Mouse (Mus musculus) heart, postnatal 25 days (tissue): Measurements from ENCODE around the gene Gm436. TPM values are rescaled to one million over a fixed set of nuclear protein-coding genes. Genes with fewer than 3 reads are reported as not detected.

Experiments used
- DNase-seq: peaks from one replicate; pipeline ENCODE4 v3.0.0; 2022; ENCODE audit warnings: low spot score
- intact Hi-C: fragments of 180-260 bp; cut with DNase I; formaldehyde crosslinking; loops from one replicate; pipeline ENCODE4 v1.15.1; 2025
- total RNA-seq, 2 experiments: library from RNA; stranded (reverse); gene quantifications; 2 replicates each; pipeline ENCODE4 v1.2.3; 2021

Gene Gm436
- total RNA-seq = not detected

- intact Hi-C loops = no loop called here
Observed at GRCm38 (mm10) chr4:144686268-144686667, at the start of gene Gm436. Gene Gm436 (minus strand): TSS chr4:144686368.

GRCm38 (mm10) chr4:144721304-144721703, 35.1 kb upstream of the Gm436 start, which contains the start of gene Gm13178:
Gene Gm13178 (minus strand): TSS chr4:144721404.
- intact Hi-C loops = no loop called here
- DNase-seq = no peak

More at GRCm38 (mm10) chr4:144686268-144686667, at the start of gene Gm436:
- DNase-seq = no peak

- DNase-seq = no peak
- intact Hi-C loops = no loop called here
Observed at GRCm38 (mm10) chr4:144719691-144720090, 33.5 kb upstream of the Gm436 start.

- DNase-seq = no peak
- intact Hi-C loops = no loop called here
Observed at GRCm38 (mm10) chr4:144718288-144718687, 32.1 kb upstream of the Gm436 start.

- intact Hi-C loops = no loop called here
- no peak for DNase-seq
Observed at GRCm38 (mm10) chr4:144638263-144638662, 47.9 kb downstream of the Gm436 start.

Other genes with a start within 250 kb of the Gm436 start
- not detected for gene 1700012P22Rik, start 247.6 kb downstream of the Gm436 start, total RNA-seq
- not detected for gene Gm9944, start 233.1 kb downstream of the Gm436 start, total RNA-seq
- not detected for gene Aadacl3, start 222.6 kb downstream of the Gm436 start, total RNA-seq
- gene 9430007A20Rik, start 166.5 kb downstream of the Gm436 start, total RNA-seq = not detected
- not detected for gene Gm13124, start 121.2 kb downstream of the Gm436 start, total RNA-seq
- gene Aadacl4, start 72.7 kb downstream of the Gm436 start, total RNA-seq = not detected
- not detected for gene Gm13178, start 35.0 kb upstream of the Gm436 start, total RNA-seq
- gene Gm438, start 100.2 kb upstream of the Gm436 start, total RNA-seq = not detected
- gene Dhrs3, start 206.5 kb upstream of the Gm436 start, total RNA-seq = 100 to 1,000 TPM; 112 to 126 TPM